Mouse (Mus musculus) lung, postnatal 0 days (tissue): ENCODE measurements at regions not wholly inside any gene's neighbourhood (a gene's known extent, or its start where the extent isn't known, plus 50 kb on each side); places are given as distances from the start of the nearest gene placed in this dataset.
A peak's percentile ranks its signal among the peaks of the same experiment; 100 is the strongest.
"Not testable (repeated sequence)": the region's sequence is repeated elsewhere in the genome, so short reads cannot be mapped to it uniquely, and the experiment has no call there.

Source experiments
- ATAC-seq: fragments of 200-750 bp; cut with Nextera tagmentation; 2 replicates; pipeline ENCODE4 v1.8.0; 2017; ENCODE audit warnings: moderate library complexity
- DNase-seq: peaks from one replicate; pipeline ENCODE4 v3.0.0-alpha.2; 2016; ENCODE audit warnings: low spot score
- H3K27ac ChIP-seq: fragments of 300-500 bp; sonication (generic); 2 replicates; pipeline ENCODE4 v1.5.1; 2014; ENCODE audit warnings: antibody characterized with exemption, mild to moderate bottlenecking, low read length, mixed read lengths
- H3K27me3 ChIP-seq: fragments of 300-500 bp; sonication (generic); replicated peaks from 2 replicates; pipeline ENCODE4 v1.6.1; 2014; ENCODE audit warnings: low read length, mixed read lengths; ENCODE audit not compliant: insufficient read depth
- H3K36me3 ChIP-seq: fragments of 300-500 bp; sonication (generic); 2 replicates; pipeline ENCODE4 v1.6.1; 2014; ENCODE audit warnings: low read length, mixed read lengths; ENCODE audit not compliant: insufficient read depth
- H3K4me1 ChIP-seq: fragments of 300-500 bp; sonication (generic); 2 replicates; pipeline ENCODE4 v1.6.1; 2014; ENCODE audit warnings: antibody characterized with exemption, low read depth, low read length, mixed read lengths; ENCODE audit not compliant: insufficient read depth
- H3K4me2 ChIP-seq: fragments of 300-500 bp; sonication (generic); replicated peaks from 2 replicates; pipeline ENCODE4 v1.6.1; 2014; ENCODE audit warnings: low read depth, mild to moderate bottlenecking, low read length, moderate library complexity, mixed read lengths
- H3K4me3 ChIP-seq: fragments of 300-500 bp; sonication (generic); 2 replicates; pipeline ENCODE4 v1.5.1; 2014; ENCODE audit warnings: low read depth, low read length
- H3K9ac ChIP-seq: fragments of 300-500 bp; sonication (generic); replicated peaks from 2 replicates; pipeline ENCODE4 v1.6.1; 2014; ENCODE audit warnings: low read depth, mild to moderate bottlenecking
- H3K9me3 ChIP-seq: fragments of 300-500 bp; sonication (generic); 2 replicates; pipeline ENCODE4 v1.6.1; 2016; ENCODE audit warnings: low read length, mixed read lengths
- CTCF ChIP-seq: IDR thresholded peaks from 2 replicates; pipeline ENCODE4 v1.5.1; 2016; ENCODE audit warnings: antibody characterized with exemption, mild to moderate bottlenecking
- EP300 ChIP-seq: IDR thresholded peaks from 2 replicates; pipeline ENCODE4 v1.6.1; 2016; ENCODE audit warnings: antibody characterized with exemption, mild to moderate bottlenecking, control low read depth
- WGBS: fragments of 180-500 bp; shearing (Covaris S2); extraction: QIAGEN DNeasy Blood & Tissue Kit; methylation state at CpG from one replicate; pipeline ENCODE4 v1.1.7; 2014; 5-methylcytosine and 5-hydroxymethylcytosine counted together

DNA sequence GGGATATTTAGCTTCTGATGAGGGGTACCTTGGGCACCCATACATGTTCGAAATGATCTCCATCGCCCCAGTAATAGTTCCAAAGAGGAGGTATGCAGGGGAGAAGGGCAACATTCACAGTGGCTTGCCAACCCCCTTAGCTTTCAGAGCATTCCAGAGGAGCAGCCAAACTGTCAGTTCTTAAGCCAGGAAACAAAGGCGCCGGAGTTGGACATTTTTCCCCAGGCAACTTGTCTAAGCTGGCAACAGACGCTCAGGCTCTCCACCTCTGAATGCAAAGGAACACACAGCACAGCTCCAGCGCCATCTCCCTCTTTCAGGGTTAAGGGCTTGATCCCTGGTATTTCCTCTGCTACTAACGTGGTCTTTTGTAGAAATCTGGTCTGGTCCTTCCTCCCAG lies 169.2 kb upstream of the Kit start:
- DNase-seq (no peak), ATAC-seq (no peak)
- Histone ChIP-seq H3K27me3 (no peaks in the 10 kb centered on the region), H3K9me3 (no peaks in the 10 kb centered on the region), H3K36me3 (no peaks in the 10 kb centered on the region), H3K27ac (no peak overlapping the region), H3K4me1 (peaks cover 6% of the 10 kb centered on the region; the same call in 1 of the 2 replicates), H3K9ac (no peak overlapping the region), H3K4me3 (no peak overlapping the region), H3K4me2 (no peak overlapping the region)
- TF ChIP-seq CTCF (no peak), EP300 (no peak)
- WGBS = 36% methylated on average over 7 of the region's 7 CpGs

GRCm38 (mm10) chr5:75407686-75408085 lies 167.0 kb upstream of the Kit start:
- DNase-seq = no peak
- Histone ChIP-seq H3K4me2 (no peak overlapping the region), H3K27me3 (no peaks in the 10 kb centered on the region), H3K27ac (no peak overlapping the region), H3K9ac (no peak overlapping the region), H3K36me3 (no peaks in the 10 kb centered on the region), H3K4me1 (peaks cover 5% of the 10 kb centered on the region; the same call in 1 of the 2 replicates), H3K9me3 (no peaks in the 10 kb centered on the region), H3K4me3 (no peak overlapping the region)
- no peak for ATAC-seq
- 90% methylated on average over 10 of the region's 10 CpGs for WGBS
- TF ChIP-seq EP300 (no peak), CTCF (no peak)

- ATAC-seq (no peak), DNase-seq (peak; percentile 31)
- WGBS = 51% methylated on average over 24 of the region's 24 CpGs
- Histone ChIP-seq H3K4me1 (no peaks in the 10 kb centered on the region), H3K4me3 (no peak overlapping the region), H3K27ac (no peak overlapping the region), H3K4me2 (no peak overlapping the region; the same call in 1 of the 2 replicates), H3K27me3 (no peaks in the 10 kb centered on the region), H3K9me3 (no peaks in the 10 kb centered on the region), H3K36me3 (no peaks in the 10 kb centered on the region), H3K9ac (no peak overlapping the region)
- TF ChIP-seq EP300 (no peak), CTCF (no peak)
These were observed 164.2 kb upstream of the Kit start for GRCm38 (mm10) chr5:75410240-75411186.

- H3K9me3 ChIP-seq, H3K4me1 ChIP-seq, H3K9ac ChIP-seq, DNase-seq, H3K4me3 ChIP-seq, ATAC-seq, H3K36me3 ChIP-seq, H3K27ac ChIP-seq, H3K4me2 ChIP-seq, H3K27me3 ChIP-seq: not testable (repeated sequence)
- WGBS = 67% methylated on average over 1 of the region's 2 CpGs
These were observed 155.4 kb upstream of the Kit start for GRCm38 (mm10) chr5:75419282-75419681.

GRCm38 (mm10) chr5:75432885-75433284 lies 141.8 kb upstream of the Kit start:
- Histone ChIP-seq H3K36me3 (no peaks in the 10 kb centered on the region), H3K4me2 (no peak overlapping the region), H3K9me3 (no peaks in the 10 kb centered on the region), H3K9ac (no peak overlapping the region), H3K4me3 (no peak overlapping the region), H3K27ac (no peak overlapping the region), H3K4me1 (no peaks in the 10 kb centered on the region), H3K27me3 (no peaks in the 10 kb centered on the region)
- TF ChIP-seq CTCF (no peak), EP300 (no peak)
- ATAC-seq = no peak
- DNase-seq = no peak
- 71% methylated on average over 2 of the region's 2 CpGs for WGBS

- no peaks in the 10 kb centered on the region for H3K27me3 ChIP-seq
- 54% methylated on average over 5 of the region's 5 CpGs for WGBS
- H3K4me1 ChIP-seq = no peaks in the 10 kb centered on the region
- no peak overlapping the region for H3K9ac ChIP-seq
- H3K4me3 ChIP-seq = no peak overlapping the region
- DNase-seq (no peak), ATAC-seq (no peak)
- H3K4me2 ChIP-seq = no peak overlapping the region
- TF ChIP-seq CTCF (no peak), EP300 (no peak)
- H3K9me3 ChIP-seq = no peaks in the 10 kb centered on the region
- no peaks in the 10 kb centered on the region for H3K36me3 ChIP-seq
- no peak overlapping the region for H3K27ac ChIP-seq
These were observed 136.8 kb upstream of the Kit start for GRCm38 (mm10) chr5:75437924-75438323.
